Mouse (Mus musculus) brain, embryonic 14.5 days (tissue): Measurements from ENCODE around the gene Lgr4.

Experiments used
- CTCF ChIP-seq: fragments of 200-500 bp; IDR thresholded peaks from 2 replicates; pipeline ENCODE4 v1.5.1; 2012; ENCODE audit warnings: inconsistent platforms, mild to moderate bottlenecking, moderate library complexity, borderline replicate concordance; ENCODE audit not compliant: insufficient read depth, insufficient read length; ENCODE audit errors: extremely low read depth
- POLR2A ChIP-seq: fragments of 200-500 bp; IDR thresholded peaks from 2 replicates; pipeline ENCODE4 v1.6.1; 2012; ENCODE audit warnings: mild to moderate bottlenecking, inconsistent platforms, borderline replicate concordance; ENCODE audit not compliant: poor library complexity, insufficient read depth, insufficient read length, severe bottlenecking; ENCODE audit errors: extremely low read depth

DNA sequence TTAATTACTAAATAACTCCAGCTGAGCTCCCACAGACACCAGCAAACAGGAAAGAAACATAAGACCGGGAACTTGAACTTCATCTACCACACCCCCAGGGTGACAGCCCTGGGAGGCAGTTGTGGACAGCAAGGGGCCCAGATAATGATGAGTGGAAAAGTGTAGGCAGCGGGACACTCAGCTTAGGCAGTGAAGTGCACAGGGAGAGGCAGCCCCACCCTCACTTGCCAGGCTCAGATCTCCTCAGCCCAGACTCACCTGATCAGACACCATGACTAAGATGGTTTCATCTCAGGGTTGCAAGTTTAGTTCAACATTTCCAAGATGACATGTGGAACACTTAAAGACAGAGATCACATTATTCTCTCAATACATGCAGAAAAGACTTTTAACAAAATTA, 8.3 kb upstream of the Lgr4 start:
- no peak for TF ChIP-seq CTCF
- no peak for TF ChIP-seq POLR2A
